Mouse (Mus musculus) heart, postnatal 0 days (tissue): ENCODE data around the gene Plek.

Experiments used
- CTCF ChIP-seq: IDR thresholded peaks from 2 replicates; pipeline ENCODE4 v1.5.1; 2016; ENCODE audit warnings: antibody characterized with exemption, control low read depth, low read depth
- EP300 ChIP-seq: IDR thresholded peaks from 2 replicates; pipeline ENCODE4 v1.6.1; 2016; ENCODE audit warnings: antibody characterized with exemption, low read depth

DNA sequence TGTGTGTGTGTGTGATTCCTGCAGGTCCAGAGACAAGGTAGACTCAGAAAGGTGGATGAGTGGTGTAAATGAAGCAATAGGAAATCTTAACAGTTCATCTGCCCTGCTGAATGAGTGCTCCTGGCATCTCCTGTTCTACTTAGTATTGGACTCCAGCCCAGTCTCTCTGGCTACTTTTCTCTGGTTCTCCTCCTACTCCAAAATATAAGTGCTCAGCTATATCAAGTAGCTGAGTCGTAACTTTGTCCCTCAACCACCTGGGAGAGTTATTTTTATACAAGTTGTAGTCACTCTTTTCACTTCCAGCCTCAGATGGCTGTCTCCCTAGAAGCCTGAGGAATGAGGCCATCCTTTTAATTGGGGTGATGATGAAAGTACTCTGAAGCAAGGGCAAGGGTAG lies 31.7 kb upstream of the Plek start:
- no peak for TF ChIP-seq CTCF
- TF ChIP-seq EP300 = no peak
